Mouse (Mus musculus): ENCODE measurements around the gene Ifit2. TPM values are rescaled to one million over a fixed set of nuclear protein-coding genes. Genes with fewer than 3 reads are reported as not detected.
"Not testable (repeated sequence)": the region's sequence is repeated elsewhere in the genome, so short reads cannot be mapped to it uniquely, and the experiment has no call there.

The Ifit2 gene
- total RNA-seq, 2 experiments from 2014 or later = 5.8 to 6.5 TPM

DNA sequence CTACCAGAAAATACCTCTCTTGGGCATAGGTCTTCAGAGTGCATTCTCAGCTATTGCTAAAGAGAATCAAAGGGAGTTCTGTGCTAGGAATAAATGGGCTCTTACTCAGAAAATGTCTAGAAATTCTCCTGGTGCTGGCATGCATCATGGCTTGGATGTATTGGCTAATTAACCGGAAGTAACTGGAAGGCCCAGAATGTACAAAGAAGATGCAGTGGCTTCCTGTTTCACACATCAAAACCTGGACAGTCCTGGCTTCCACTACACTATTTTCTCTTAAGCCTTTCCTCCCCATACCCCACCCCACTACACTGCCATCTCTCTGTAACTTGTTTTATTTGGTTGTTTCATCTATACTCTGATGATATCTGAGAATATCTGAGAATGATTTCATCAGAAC, 11.1 kb upstream of the Ifit2 start:
- DNase-seq = no peak
- intact Hi-C loops (cut with DNase I) = no loop called here

DNA sequence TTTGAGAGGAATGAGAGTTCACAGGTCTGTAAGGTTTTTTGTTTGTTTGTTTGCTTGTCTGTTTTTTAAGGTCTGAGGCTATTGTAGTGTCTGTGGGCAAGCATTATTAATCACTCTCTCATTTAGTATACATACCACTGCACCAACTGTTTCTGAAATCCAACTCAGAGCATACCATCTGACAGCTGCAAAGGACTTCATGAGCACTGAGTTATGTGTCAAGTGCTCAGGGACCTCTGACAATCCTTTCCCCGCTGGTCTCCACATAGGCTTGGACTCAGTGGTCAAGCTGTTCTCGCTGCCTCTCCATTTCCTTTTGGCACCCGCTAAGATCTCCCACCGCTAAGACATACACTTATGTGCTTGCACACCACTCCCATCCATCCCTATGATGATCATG, 4.3 kb upstream of the Ifit2 start:
- intact Hi-C loops (cut with DNase I) = no loop called here
- no peak for DNase-seq

DNA sequence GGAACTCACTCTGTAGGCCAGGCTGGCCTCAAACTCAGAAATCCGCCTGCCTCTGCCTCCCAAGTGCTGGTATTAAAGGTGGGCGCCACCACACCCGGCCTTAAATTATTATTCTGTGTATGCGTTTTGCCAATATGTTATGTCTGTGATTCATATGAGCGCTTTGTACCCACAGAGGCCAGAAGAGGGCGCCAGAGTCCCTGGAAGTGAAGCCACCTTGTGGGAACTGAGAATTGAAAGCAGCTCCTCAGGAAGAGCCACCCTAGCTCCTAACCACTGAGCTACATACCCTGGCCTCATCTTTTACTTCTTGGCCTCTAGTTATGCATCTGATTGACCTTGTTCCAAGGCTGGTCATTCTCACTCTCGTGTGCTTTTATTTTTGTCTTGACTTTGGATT, 2.5 kb upstream of the Ifit2 start:
- intact Hi-C loops (cut with DNase I) = loop anchor here (1.0 to 2.0 kb wide), 4 partner anchors 57 to 307 kb away; no protein-coding TSS in a partner anchor
- peak; percentile 87 to 94 for DNase-seq

DNA sequence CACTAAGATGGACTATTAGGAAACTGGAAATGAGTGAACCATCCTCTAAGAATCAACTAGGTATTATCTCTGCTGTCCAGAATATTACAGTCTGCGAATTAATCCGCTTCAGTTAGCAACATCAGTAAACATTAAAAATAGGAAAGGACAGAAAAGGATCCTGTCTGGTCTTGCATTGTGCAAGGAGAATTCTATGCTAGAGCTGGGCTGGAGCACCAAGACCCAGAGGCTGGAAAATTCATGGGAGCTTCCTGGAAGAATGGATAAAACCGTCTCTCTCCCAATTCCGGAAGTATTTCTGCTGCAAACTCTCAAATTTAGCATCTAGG, 325 bp upstream of the Ifit2 start:
- intact Hi-C loops (cut with DNase I) = loop anchor here (2.0 kb wide), 1 partner anchor 49 kb away; no protein-coding TSS in a partner anchor

DNA sequence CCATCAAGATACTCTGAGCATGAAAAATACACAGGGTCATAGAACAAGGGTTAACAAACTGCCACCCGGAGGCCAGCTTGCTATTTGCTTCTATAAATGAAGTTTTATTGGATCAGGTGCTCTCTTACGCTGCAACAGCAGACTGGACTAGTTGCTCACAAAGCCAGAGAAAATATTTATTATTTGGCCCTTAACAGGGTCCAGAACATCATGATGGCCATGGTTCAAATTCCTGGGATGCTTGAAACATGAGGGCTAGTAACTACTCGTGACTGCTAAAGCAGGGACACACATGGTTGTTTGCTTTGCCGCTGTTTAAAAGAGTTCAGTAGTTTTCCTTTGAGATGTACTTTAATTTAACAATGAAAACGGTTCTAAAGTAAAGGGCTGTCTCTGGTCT, 1.5 kb downstream of the Ifit2 start:
- DNase-seq = peak; percentile 19 to 32
- intact Hi-C loops (cut with DNase I) = loop anchor here (2.0 kb wide), 1 partner anchor 51 kb away; no protein-coding TSS in a partner anchor

More for the DNA sequence above, 325 bp upstream of the Ifit2 start:
- no peak for DNase-seq

DNA sequence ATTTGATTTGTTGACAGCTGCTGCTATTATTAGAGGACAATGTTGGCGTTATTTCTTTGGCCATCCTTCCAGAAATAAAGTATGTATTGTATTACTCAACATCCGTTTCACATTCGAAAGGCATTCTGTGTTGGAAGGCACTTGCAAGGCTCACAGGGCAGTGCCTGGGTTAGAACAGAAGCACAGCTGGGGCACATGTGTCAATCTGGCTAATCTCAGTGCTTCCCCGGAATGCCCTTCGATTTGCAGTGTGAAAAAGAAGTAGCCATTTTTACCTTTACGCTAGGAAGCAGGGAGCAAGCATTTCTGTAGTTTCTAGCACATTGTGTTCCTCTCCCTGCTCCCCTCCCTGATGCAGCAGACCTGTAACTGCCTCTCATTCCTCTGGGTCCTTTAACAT, 2.5 kb downstream of the Ifit2 start:
- intact Hi-C loops (cut with DNase I) = no loop called here
- DNase-seq = peak in 1 of 2 experiments; percentile 25

DNA sequence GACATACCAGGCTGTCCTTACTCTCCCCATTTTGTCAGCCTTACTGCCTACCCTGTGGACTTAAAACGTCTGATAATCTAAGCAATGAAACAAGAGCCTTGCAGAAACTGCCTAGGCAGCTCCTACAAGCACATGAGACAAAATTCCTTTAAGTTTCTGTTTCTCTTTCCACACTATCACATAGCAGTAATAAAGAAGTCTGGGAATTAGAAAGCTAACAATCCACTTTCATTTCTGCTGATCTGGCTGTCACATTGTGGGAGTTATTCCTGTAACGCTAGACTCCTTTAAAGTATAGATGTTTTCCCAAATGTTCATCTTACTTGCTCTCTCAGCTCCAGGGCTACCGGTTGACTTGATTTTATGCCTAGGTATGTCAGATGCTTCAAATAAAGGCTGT, 3.0 kb downstream of the Ifit2 start:
- intact Hi-C loops (cut with DNase I) = no loop called here
- no peak for DNase-seq

DNA sequence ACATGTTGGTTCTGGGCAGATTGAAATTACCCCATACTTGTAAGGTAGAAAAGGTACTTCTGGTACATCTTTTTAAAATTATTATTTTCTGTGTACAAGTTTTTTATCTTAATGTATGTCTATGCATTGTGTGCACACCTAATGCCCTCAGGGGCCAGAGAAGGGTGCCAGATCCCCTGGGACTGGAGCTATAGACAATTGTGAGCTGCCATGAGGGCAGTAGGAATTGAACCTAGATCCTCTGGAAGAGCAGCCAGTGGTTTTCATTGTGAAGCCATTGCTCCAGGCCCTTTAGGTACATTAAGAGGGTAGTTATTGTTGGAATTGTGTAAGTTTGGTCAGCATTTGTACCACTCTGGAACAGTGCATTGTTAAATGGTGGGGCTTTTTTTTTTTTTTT, 3.6 kb downstream of the Ifit2 start:
- no peak for DNase-seq
- intact Hi-C loops (cut with DNase I) = no loop called here

DNA sequence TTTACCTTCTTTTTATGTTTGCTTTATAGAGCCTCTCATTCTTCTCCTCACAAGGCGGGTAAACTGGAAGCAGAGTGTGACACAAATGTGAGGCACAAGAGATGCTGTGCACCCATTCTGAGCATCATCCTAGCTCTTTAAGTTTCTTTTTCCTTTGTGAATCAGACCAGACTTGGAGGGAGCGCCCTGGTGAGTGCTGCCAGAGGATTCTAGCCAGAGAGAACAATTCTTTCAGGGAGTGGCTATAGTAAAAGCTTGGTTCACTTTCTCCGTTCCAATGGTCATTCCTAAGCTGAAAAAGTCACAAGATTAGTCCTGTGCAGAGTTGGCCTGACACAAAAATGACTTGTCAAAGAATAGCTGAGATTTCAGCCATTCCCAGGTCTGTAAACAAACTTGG, 6.1 kb downstream of the Ifit2 start:
- DNase-seq = peak; percentile 39
- intact Hi-C loops (cut with DNase I) = no loop called here

DNA sequence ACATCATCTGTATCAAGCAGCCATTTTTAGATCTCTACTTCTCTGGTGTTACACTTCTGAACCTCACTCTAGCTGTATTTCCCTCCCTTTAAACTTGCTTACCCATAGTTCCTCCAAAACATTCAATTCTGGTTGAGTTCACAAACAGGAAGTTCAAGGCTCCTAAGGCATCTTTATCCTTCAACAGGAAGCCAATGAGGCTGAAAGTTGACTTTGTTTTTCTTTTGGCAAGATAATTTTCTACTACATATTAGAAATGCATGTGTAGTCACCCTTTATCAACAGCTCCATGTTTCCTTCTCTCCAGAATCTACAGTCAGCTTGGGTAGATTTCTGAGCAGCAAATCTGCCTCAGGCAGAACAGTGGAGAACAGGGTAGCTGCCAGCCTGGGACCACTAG, 12.1 kb downstream of the Ifit2 start:
- DNase-seq = no peak
- intact Hi-C loops (cut with DNase I) = no loop called here

DNA sequence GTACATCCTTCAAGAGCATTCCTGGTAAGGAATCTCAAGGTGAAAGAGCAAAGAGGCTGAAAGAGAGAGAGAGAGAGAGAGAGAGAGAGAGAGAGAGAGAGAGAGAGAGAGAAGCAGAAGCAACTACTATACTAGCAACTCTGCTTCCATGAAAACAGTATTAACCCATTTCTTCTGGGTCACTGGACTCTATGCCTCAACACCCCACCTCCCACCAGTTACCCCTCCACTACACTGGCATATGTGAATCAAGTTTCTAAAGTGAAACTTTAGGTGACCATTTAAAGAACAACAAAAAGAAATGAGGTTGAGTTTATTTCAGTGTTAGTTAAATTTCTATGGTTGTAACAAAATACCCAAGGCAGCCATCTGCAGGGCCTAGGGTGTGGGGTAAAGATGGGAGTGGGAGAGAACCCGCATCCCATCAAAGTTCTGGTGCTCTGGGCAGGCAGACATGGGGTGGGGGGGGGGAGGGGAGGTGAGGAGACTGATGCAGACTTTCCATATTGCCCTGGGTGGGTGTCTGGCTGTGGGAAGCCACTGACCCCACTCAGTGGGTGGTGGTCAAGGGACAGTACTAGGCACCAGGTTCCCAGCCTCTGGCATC, 15.8 kb downstream of the Ifit2 start:
- no peak for DNase-seq
- intact Hi-C loops (cut with DNase I) = no loop called here

DNA sequence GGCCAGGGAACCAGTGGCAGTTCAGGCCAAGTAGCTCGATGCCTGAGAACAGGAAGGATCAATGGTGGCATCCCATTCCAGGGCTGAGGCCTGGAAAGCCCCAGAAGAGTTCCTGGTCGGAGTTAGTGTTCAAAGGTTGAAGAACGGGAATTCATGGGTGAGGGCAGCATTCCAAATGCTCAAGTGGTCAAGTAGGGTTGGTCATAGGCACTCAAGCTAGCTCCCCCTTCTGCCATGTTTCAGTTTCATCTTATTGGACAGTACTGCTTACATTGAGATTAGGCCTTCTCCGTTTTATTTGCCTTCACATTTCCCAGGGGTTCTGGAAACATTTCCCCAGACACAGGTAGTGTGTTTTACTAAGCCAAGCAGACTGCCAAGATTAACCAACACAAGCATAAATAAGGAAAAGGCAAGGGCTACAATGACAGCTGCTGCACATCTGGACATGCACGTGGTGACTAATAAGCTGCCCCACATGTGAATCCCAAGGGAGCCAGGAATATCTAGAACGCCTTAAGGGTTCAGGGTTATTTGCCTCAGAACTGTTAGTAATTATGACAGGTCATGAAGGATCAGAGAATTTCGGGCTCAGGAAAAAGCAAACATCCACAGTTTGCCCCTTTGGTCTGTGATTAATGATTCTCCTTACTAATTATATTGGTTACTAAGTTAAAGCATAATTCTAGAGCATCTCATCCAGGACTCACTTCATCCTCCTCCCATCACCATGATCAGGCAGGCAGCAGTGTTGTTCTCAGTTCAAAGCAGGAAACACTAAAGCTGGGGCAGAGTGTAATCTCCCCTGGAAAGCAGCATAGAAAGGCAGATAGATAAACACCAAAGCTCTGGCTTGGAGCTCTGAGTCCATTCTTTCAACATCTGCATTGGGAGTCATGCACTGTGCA, 18.7 kb downstream of the Ifit2 start:
- no peak for DNase-seq

DNA sequence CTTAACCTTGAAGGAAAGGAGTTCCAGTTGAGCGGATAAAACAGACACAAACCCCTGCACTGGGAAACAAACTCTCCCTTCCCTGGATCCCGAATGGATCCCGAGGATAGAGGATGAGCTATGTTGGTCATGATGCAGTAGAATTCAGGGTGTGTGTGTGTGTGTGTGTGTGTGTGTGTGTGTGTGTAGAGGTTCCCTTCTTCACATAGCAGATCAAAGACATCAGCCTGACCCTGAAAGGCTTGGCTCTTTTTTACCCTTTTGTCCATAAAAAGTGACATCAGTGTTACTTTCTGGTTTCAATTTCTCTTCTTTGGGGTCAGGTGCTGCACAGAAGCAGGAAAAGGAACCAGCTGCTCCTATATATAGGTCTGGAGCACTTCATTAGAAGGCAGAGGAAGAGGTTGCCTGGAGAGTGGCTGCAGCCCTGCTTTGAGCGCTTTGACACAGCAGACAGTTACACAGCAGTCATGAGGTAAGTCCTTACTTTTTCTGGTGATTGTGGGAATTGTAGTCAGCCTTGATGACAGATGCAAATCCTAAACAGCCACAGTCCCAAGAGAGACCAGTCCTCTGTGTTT, 19.5 kb downstream of the Ifit2 start:
- DNase-seq = no peak
- intact Hi-C loops (cut with DNase I) = no loop called here

More for the DNA sequence above, 18.7 kb downstream of the Ifit2 start:
- intact Hi-C loops (cut with DNase I) = no loop called here

DNA sequence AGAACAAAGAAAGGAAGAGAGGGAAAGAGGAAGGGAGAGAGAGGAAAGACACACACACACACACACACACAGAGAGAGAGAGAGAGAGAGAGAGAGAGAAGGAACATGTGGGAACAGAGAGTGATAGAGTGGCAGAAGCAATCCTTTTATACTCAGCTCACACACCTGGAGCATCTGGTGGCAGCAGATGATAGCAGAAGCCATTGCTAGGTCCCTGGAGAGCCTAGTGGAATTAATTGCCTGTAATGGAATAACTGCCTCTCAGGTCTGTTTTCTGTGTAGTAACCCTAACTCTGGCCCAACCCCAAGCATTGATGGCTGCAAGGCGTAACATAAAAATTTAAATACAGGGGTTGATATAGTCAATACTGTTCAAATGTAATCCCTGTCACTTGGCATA, 20.6 kb downstream of the Ifit2 start:
- intact Hi-C loops (cut with DNase I) = no loop called here
- DNase-seq = no peak

DNA sequence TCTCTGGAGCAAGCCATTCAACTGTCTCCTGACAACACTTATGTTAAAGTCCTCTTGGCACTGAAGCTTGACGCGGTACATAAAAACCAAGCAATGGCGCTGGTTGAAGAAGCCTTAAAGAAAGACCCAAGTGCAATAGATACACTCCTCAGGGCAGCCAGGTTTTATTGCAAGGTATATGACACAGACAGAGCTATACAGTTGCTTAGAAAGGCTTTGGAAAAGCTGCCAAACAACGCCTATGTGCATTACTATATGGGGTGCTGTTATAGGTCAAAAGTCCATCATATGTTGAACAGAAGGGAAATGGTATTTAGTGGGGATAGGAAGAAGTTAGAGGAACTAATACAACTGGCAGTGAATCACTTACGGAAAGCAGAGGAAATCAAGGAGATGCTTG, 23.2 kb downstream of the Ifit2 start:
- no peak for DNase-seq
- intact Hi-C loops (cut with DNase I) = no loop called here

DNA sequence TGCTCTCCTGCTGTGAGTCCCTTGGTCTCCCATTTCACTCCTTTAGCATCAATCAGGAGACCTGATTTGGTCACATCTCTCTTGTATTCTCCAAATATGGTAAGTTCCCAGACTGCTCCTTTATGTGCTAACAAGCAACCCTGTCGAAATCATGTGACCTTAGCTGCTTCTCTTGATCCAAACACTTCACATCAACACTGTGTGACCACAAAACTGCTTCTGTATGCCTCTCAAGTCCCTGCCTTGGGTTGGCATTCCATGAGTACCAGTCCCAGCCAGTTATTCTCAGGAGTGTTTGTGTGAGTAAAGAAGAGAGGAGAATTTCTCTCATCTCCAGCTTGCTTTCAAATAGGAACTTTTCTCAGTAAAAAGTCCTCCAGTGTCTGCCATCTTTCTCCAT, 26.6 kb downstream of the Ifit2 start:
- intact Hi-C loops (cut with DNase I) = no loop called here
- DNase-seq = no peak

DNA sequence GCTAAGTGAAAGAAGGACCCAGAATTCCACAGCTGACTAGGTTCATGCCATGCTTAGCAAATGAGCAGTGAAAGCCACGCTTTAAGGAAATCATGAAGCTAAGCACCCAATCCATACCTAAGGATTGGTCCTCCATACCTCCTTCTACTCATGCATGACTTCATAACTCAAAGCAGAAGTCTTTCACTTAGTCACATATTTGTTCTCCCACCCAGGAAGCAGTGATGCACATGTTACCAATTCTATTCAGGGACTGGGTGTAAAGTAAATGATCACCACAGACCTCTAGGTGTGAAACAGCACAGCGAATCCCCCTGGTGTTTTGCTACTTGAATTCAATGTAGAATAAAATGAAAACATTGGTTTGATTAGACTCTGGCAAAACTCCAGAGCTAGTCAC, 32.2 kb downstream of the Ifit2 start:
- intact Hi-C loops (cut with DNase I) = loop anchor here (1.0 kb wide), 1 partner anchor 24 kb away; no protein-coding TSS in a partner anchor
- not testable (repeated sequence) for DNase-seq

DNA sequence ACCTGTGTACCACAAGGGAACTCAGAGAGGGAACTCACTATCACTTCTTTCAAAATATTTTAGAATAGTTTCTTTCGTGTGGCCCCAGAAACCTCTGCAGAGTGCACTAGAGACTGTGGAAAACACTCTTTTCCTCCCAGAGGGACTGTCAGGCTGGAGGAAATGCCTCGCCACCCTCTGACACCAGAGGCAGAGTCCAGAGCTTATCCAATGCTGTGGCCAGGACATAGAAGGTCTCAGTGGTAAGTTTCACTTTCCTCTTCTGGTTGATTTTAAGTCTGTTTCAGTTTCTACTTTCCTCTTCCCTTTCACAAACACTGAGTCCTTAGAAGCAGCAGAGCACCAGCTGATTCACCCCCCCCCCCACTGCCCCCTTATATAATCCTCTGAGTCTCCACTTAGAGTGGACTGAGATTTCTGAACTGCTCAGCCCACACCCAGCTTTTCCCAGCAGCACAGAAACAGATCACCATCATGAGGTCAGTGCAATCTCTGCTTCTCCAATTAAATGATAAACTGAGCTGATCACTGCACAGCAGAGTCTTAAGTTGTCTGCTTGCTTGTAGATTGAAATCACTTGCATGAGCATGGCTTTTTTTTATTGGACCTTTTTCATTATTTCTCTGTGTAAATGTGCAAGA, 32.8 kb downstream of the Ifit2 start, which contains the start of gene Ifit3:
TSS of gene Ifit3 (plus strand) at position 406 of the 641 bp plus-strand sequence.
- DNase-seq = peak; percentile 43 to 51
- intact Hi-C loops (cut with DNase I) = not testable (repeated sequence)

DNA sequence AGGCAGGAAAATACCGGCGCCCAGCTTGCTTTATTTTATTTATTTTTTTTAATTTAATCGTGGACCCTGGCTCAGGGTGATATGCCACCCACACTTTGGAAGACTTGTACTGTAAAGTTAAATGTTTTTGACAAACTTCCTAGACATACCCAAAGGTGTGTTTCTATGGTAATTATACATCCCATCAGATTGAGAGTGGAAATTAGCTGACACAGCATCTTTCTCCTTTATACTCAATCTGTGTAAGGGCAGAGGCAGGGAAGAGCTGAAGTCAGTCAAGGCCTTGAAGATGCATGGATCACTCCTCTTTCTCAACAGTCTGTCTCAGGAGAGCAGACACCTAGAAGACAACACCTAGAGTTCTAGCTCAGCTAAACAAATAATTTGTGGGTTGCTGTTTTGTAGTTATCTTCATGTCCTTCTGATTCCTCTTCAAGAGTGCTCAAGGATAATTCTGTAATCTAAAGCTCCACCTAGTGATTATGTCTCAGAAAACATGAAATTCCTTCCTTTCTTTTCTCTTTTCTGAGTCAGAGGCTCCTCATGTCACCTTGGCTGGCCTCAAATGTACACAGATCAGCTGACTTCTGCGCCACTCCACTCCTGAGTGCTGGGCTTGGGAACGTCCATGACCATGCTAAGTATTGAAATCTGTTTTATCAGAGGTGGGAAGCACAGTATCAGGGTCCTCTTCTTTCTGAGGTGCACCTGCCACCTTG, 35.4 kb downstream of the Ifit2 start:
- not testable (repeated sequence) for DNase-seq
- intact Hi-C loops (cut with DNase I) = loop anchor here (1.0 kb wide), 1 partner anchor 23 kb away; no protein-coding TSS in a partner anchor
